Mouse (Mus musculus) midbrain, embryonic 16.5 days (tissue): ENCODE results near the gene Mta2. TPM values are rescaled to one million over a fixed set of nuclear protein-coding genes. Genes with fewer than 3 reads are reported as not detected.

Experiments used
- ATAC-seq: fragments of 200-750 bp; cut with Nextera tagmentation; 2 replicates; pipeline ENCODE4 v1.8.0; 2017; ENCODE audit warnings: moderate TSS enrichment
- H3K27ac ChIP-seq: fragments of 300-500 bp; sonication (generic); 2 replicates; pipeline ENCODE4 v1.5.1; 2014; ENCODE audit warnings: mild to moderate bottlenecking, low read length, mixed read lengths
- H3K27me3 ChIP-seq: fragments of 300-500 bp; sonication (generic); 2 replicates; pipeline ENCODE4 v1.6.1; 2014; ENCODE audit warnings: low read depth, low read length, mixed read lengths; ENCODE audit not compliant: control insufficient read depth, insufficient read depth
- H3K36me3 ChIP-seq: fragments of 300-500 bp; sonication (generic); 2 replicates; pipeline ENCODE4 v1.6.1; 2014; ENCODE audit warnings: mild to moderate bottlenecking, low read length, moderate library complexity, mixed read lengths; ENCODE audit not compliant: control insufficient read depth, insufficient read depth
- H3K4me1 ChIP-seq: fragments of 300-500 bp; sonication (generic); 2 replicates; pipeline ENCODE4 v1.6.1; 2014; ENCODE audit warnings: mild to moderate bottlenecking, low read length, mixed read lengths; ENCODE audit not compliant: control insufficient read depth, insufficient read depth
- H3K4me2 ChIP-seq: fragments of 300-500 bp; sonication (generic); 2 replicates; pipeline ENCODE4 v1.6.1; 2014; ENCODE audit warnings: mild to moderate bottlenecking, low read length, mixed read lengths
- H3K4me3 ChIP-seq: fragments of 300-500 bp; sonication (generic); 2 replicates; pipeline ENCODE4 v1.5.1; 2014; ENCODE audit warnings: low read depth, mild to moderate bottlenecking, low read length, moderate library complexity, mixed read lengths
- H3K9ac ChIP-seq: fragments of 300-500 bp; sonication (generic); 2 replicates; pipeline ENCODE4 v1.6.1; 2014; ENCODE audit warnings: low read depth, low read length, mixed read lengths
- H3K9me3 ChIP-seq: fragments of 300-500 bp; sonication (generic); replicated peaks from 2 replicates; pipeline ENCODE4 v1.6.1; 2014; ENCODE audit warnings: mild to moderate bottlenecking, low read length, mixed read lengths; ENCODE audit not compliant: control insufficient read depth, poor library complexity, severe bottlenecking
- WGBS: fragments of 180-500 bp; shearing (Covaris S2); extraction: QIAGEN DNeasy Blood & Tissue Kit; methylation state at CpG from one replicate; pipeline ENCODE4 v1.1.7; 2014; 5-methylcytosine and 5-hydroxymethylcytosine counted together
- polyA plus RNA-seq: library from polyadenylated mRNA; unstranded; fragments of >200 nt; fragmentation: Nextera tagmentation; extraction: Ambion mirVana; gene quantifications from 2 replicates; pipeline ENCODE4 v1.2.1, GENCODE M21; 2015

Gene Mta2
- polyA plus RNA-seq, 1 experiment from 2014 or later, result 108 TPM

DNA sequence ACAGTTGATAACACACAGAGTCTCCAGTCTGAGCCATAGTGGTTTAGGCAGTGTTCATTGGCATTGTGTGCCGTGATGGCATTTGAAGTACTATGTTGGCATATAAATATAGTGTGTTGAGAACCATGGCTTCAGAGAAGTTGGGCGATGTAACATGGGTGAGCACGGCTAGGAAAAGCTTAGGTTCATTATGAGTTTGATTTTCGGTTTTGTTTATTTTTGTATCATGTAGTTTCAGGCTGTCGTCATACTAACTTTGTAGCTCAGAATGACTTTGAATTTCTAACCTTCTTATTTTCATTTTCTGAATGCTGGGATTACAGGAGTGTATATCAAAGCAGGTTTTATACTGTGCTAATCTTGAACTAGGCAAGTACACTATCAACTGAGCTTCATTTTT is 38.3 kb upstream of the Mta2 start:
- Histone ChIP-seq H3K4me2 (no peak overlapping the region), H3K36me3 (peaks cover 36% of the 10 kb centered on the region), H3K27ac (no peak overlapping the region), H3K27me3 (no peaks in the 10 kb centered on the region), H3K4me3 (no peak overlapping the region), H3K9me3 (no peaks in the 10 kb centered on the region), H3K4me1 (peaks cover 9% of the 10 kb centered on the region), H3K9ac (no peak overlapping the region)
- 95% methylated on average over 5 of the region's 5 CpGs for WGBS
- no peak for ATAC-seq

DNA sequence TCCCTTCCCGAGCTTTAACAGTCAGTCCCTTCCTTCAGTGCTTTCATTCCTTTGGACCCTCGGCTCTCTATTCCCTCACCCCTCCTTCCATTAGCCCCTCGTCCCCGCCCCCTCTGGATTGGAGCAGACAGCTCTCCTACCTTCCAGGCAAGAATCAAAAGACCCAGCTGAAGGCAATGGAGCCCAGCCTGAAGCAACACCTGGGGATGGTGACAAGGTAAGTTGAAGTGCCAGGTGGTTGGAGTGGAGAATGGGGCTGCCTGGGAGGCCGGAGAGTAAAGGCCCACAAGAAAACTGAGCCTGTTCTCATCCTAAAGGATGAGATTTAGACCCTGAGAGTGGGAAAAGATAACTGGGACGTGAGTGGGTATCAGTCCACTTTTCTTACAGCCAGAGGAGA is 33.1 kb upstream of the Mta2 start:
- H3K36me3 ChIP-seq, result peaks cover 65% of the 10 kb centered on the region
- H3K9me3 ChIP-seq, result no peaks in the 10 kb centered on the region
- no peak overlapping the region for H3K9ac ChIP-seq
- no peak overlapping the region for H3K4me3 ChIP-seq
- H3K27me3 ChIP-seq, result no peaks in the 10 kb centered on the region
- H3K27ac ChIP-seq, result no peak overlapping the region
- WGBS, result 91% methylated on average over 6 of the region's 6 CpGs
- no peak overlapping the region for H3K4me2 ChIP-seq
- no peak for ATAC-seq
- no peaks in the 10 kb centered on the region for H3K4me1 ChIP-seq

DNA sequence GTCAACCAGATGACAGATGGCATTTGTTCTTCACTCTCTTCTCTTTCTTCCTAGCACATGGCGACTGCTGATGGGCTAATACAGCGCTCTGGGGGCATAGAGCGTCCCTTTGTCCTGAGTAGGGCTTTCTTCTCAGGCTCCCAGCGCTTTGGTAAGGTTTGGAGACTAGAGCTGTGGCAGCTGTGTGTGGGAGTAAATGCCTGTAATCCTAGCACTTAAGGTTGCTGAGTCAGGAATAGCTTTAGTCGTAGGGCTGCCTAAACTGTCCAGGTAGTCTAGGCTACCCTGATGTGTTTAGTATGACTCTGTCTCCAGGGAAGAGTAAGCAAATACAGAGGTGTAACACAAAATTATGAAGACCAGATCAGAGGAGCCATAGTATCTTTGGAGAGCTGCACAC is 29.9 kb upstream of the Mta2 start:
- ATAC-seq, result no peak
- WGBS, result 91% methylated on average over 5 of the region's 5 CpGs

GRCm38 (mm10) chr19:8914212-8914611 is 27.5 kb upstream of the Mta2 start:
- no peak overlapping the region for H3K27ac ChIP-seq
- no peak overlapping the region for H3K4me2 ChIP-seq
- peaks cover 56% of the 10 kb centered on the region for H3K36me3 ChIP-seq
- ATAC-seq, result no peak
- no peak overlapping the region for H3K4me3 ChIP-seq
- H3K9ac ChIP-seq, result no peak overlapping the region
- no peaks in the 10 kb centered on the region for H3K4me1 ChIP-seq
- no peaks in the 10 kb centered on the region for H3K9me3 ChIP-seq
- WGBS, result 100% methylated on average over 3 of the region's 3 CpGs
- no peaks in the 10 kb centered on the region for H3K27me3 ChIP-seq

More for the DNA sequence above, 29.9 kb upstream of the Mta2 start:
- Histone ChIP-seq H3K4me3 (no peak overlapping the region), H3K36me3 (peaks cover 75% of the 10 kb centered on the region), H3K27me3 (no peaks in the 10 kb centered on the region), H3K9me3 (no peaks in the 10 kb centered on the region), H3K9ac (no peak overlapping the region), H3K4me1 (no peaks in the 10 kb centered on the region), H3K27ac (no peak overlapping the region), H3K4me2 (no peak overlapping the region)

GRCm38 (mm10) chr19:8919000-8919399 is 22.7 kb upstream of the Mta2 start:
- ATAC-seq, result no peak
- 90% methylated on average over 3 of the region's 3 CpGs for WGBS
- H3K27me3 ChIP-seq, result no peaks in the 10 kb centered on the region
- no peak overlapping the region for H3K27ac ChIP-seq
- no peak overlapping the region for H3K4me2 ChIP-seq
- no peaks in the 10 kb centered on the region for H3K9me3 ChIP-seq
- H3K36me3 ChIP-seq, result peaks cover 23% of the 10 kb centered on the region
- peaks cover 11% of the 10 kb centered on the region for H3K4me1 ChIP-seq
- H3K4me3 ChIP-seq, result no peak overlapping the region
- no peak overlapping the region for H3K9ac ChIP-seq

DNA sequence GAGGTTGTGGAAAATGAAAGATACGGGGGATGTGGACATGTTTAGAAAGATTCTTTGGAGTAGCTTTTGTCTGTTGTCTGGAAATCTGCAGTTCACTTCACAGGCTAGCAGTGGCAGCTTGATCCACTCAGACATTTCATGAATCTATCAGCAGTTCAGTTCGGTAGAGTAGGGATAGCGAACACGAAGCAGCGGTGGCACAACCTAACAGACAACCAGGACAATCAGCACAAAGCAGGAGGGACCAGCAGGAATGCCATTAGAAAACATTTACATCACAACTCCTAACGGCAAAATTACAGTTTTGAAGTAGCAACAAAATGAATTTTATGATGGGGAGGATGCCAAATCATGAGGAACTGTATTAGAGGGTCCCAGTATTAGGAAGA is 22.0 kb upstream of the Mta2 start:
- no peak; the same call in 1 of the 2 replicates for ATAC-seq
- no peak overlapping the region; the same call in 1 of the 2 replicates for H3K9ac ChIP-seq

GRCm38 (mm10) chr19:8920073-8920736 is 21.5 kb upstream of the Mta2 start, which contains the start of gene B3gat3:
TSS of gene B3gat3 (plus strand) at chr19:8920374.
- ATAC-seq, result peak; percentile 97
- Histone ChIP-seq H3K36me3 (peaks cover 11% of the 10 kb centered on the region), H3K9me3 (no peaks in the 10 kb centered on the region), H3K27ac (peak within 1 kb of the TSS; percentile 81), H3K4me2 (peak within 1 kb of the TSS; percentile 88), H3K4me1 (peaks cover 11% of the 10 kb centered on the region), H3K27me3 (no peaks in the 10 kb centered on the region), H3K9ac (peak within 1 kb of the TSS; percentile 72), H3K4me3 (peak within 1 kb of the TSS; percentile 75)
- 3% methylated on average over 38 of the region's 50 CpGs for WGBS

More for the DNA sequence above, 22.0 kb upstream of the Mta2 start:
- Histone ChIP-seq H3K27me3 (no peaks in the 10 kb centered on the region), H3K36me3 (peaks cover 16% of the 10 kb centered on the region), H3K4me3 (peak overlapping the region; percentile 75), H3K4me1 (peaks cover 11% of the 10 kb centered on the region), H3K27ac (peak overlapping the region; percentile 81), H3K9me3 (no peaks in the 10 kb centered on the region), H3K4me2 (peak overlapping the region; percentile 88)
- 69% methylated on average over 6 of the region's 6 CpGs for WGBS

DNA sequence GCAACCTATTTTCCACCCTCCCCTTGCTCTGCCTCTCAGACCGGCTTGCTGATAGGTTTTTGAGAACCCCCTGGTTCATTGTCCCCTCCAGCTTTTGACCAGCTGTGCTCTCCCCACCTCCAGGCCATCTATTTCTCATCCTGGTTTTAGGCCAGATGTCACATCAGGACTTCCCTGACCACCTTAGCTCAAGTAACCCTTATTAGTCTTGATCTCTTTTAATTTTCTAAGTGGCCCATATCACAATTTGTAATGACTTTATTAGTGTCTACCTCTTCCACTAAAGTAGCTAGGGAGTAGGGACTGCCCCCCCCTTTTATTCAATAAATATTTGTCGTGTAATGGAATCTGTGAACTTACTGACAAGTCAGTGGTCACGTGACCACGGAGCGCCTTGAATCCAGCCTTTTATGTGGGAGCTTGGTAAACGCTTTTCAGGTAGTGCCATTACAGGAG is 20.8 kb upstream of the Mta2 start:
- peak; percentile 57 for ATAC-seq
- no peaks in the 10 kb centered on the region for H3K9me3 ChIP-seq
- H3K4me2 ChIP-seq, result peak overlapping the region; percentile 88
- no peaks in the 10 kb centered on the region for H3K27me3 ChIP-seq
- H3K36me3 ChIP-seq, result peaks cover 9% of the 10 kb centered on the region
- H3K9ac ChIP-seq, result peak overlapping the region; percentile 72
- 3% methylated on average over 6 of the region's 6 CpGs for WGBS
- H3K27ac ChIP-seq, result peak overlapping the region; percentile 81
- peaks cover 11% of the 10 kb centered on the region for H3K4me1 ChIP-seq
- H3K4me3 ChIP-seq, result peak overlapping the region; percentile 75

DNA sequence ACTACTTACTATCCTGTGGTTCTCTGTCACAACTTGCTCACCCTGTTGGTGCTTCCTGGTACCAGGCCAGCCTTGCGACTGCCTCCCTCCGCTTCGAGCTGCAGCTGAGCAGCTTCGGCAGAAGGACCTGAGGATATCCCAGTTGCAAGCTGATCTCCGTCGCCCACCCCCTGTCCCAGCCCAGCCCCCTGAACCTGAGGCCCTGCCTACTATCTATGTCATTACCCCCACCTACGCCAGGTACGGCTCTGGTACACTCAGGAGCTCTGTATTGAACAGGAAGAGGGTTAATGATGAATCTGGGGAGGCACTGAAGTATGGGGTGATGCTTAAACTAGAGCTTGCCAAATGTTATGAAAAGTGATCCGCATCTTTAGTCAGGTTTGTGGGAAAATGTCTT is 19.9 kb upstream of the Mta2 start:
- no peaks in the 10 kb centered on the region for H3K27me3 ChIP-seq
- H3K4me1 ChIP-seq, result peaks cover 11% of the 10 kb centered on the region
- no peak overlapping the region for H3K4me3 ChIP-seq
- H3K36me3 ChIP-seq, result peaks cover 10% of the 10 kb centered on the region
- peak overlapping the region; percentile 46; the same call in 1 of the 2 replicates for H3K9ac ChIP-seq
- no peaks in the 10 kb centered on the region for H3K9me3 ChIP-seq
- H3K27ac ChIP-seq, result no peak overlapping the region
- 80% methylated on average over 9 of the region's 9 CpGs for WGBS
- ATAC-seq, result no peak
- peak overlapping the region; percentile 88; the same call in 1 of the 2 replicates for H3K4me2 ChIP-seq
